Comparison of ENCODE assay signal across 14 mouse cellular contexts in genomic region chr1:120074931-120075330, GRCm38 (mm10). TPM values are rescaled to one million over a fixed set of nuclear protein-coding genes. Genes with fewer than 3 reads are reported as not detected.
DNase-seq lines count a peak whose midpoint lies in the region; ATAC-seq and TF ChIP-seq lines count a peak whose summit lies in the region.
"Had no signal": no experiment of that assay in that cellular context is flagged by ENCODE, and none has a peak within 500 bp of the region (broad histone marks: within the 10 kb centered on the region; RNA-seq: fewer than 3 reads in every experiment).

No protein-coding gene starts in this region.

- DNase-seq in heart, postnatal 10 days = peak; percentile 17 to 22
- no peak for DNase-seq in heart, postnatal 25 days (ENCODE audit: low spot score)
- DNase-seq in cerebellum, postnatal 10 days = peak; percentile 63 to 67
- peak; percentile 66 for DNase-seq in kidney, postnatal 14 days
- DNase-seq in frontal cortex, postnatal 25 days (ENCODE audit: low spot score in 2 of 2) = no peak
- no peak for DNase-seq in embryo, embryonic 10.5 days (ENCODE audit: low spot score)
- DNase-seq: thymus, adult 2 months had no signal

- H3K4me1 ChIP-seq in bone marrow, adult 2 months (ENCODE audit: control insufficient read depth, insufficient read depth, low read length) = peaks cover 2% of the 10 kb centered on the region; the same call in 1 of the 2 replicates
- H3K4me1 ChIP-seq in hindbrain, embryonic 12.5 days = peaks cover 21% of the 10 kb centered on the region

- H3K4me2 ChIP-seq in hindbrain, embryonic 12.5 days (replicated peaks) = no peak overlapping the region
- H3K4me2 ChIP-seq: forebrain, embryonic 13.5 days had no signal

- no peak for ATAC-seq in hindbrain, embryonic 12.5 days (ENCODE audit: low FRiP score)
- ATAC-seq: forebrain, embryonic 13.5 days had no signal

- H3K9me3 ChIP-seq in hindbrain, embryonic 12.5 days (replicated peaks) = no peaks in the 10 kb centered on the region
- H3K9me3 ChIP-seq: forebrain, embryonic 13.5 days; limb, embryonic 12.5 days; megakaryocyte, embryonic 14.5 days; neural tube, embryonic 12.5 days had no signal

- no peaks in the 10 kb centered on the region for H3K36me3 ChIP-seq in hindbrain, embryonic 12.5 days
- H3K36me3 ChIP-seq: limb, embryonic 12.5 days; neural tube, embryonic 12.5 days had no signal

- no peak overlapping the region for H3K9ac ChIP-seq in hindbrain, embryonic 12.5 days
- H3K9ac ChIP-seq: forebrain, embryonic 13.5 days; limb, embryonic 12.5 days; neural tube, embryonic 12.5 days had no signal

- H3K27me3 ChIP-seq in hindbrain, embryonic 12.5 days = peaks cover 41% of the 10 kb centered on the region

- no peak for TF ChIP-seq CTCF in bone marrow, adult 2 months (IDR thresholded peaks at IDR 0.05; ENCODE audit: control insufficient read depth, insufficient read depth, low read length)

- 0 out of 2 replicates have a peak overlapping the region, but pooled peaks have one; percentile 22 for H3K27ac ChIP-seq in bone marrow, adult 2 months (ENCODE audit: control insufficient read depth, insufficient read depth, low read depth, low read length, poor library complexity)
- no peak overlapping the region for H3K27ac ChIP-seq in hindbrain, embryonic 12.5 days
- H3K27ac ChIP-seq: forebrain, embryonic 13.5 days; layer of hippocampus, adult 2 months; limb, embryonic 12.5 days; neural tube, embryonic 12.5 days had no signal

- no peak overlapping the region for H3K4me3 ChIP-seq in bone marrow, adult 2 months (replicated peaks; ENCODE audit: control insufficient read depth, low read depth, low read length)
- no peak overlapping the region for H3K4me3 ChIP-seq in hindbrain, embryonic 12.5 days
- H3K4me3 ChIP-seq: forebrain, embryonic 13.5 days; layer of hippocampus, adult 2 months; limb, embryonic 12.5 days; neural tube, embryonic 12.5 days had no signal

- TF ChIP-seq POLR2A in bone marrow, adult 2 months (IDR thresholded peaks at IDR 0.05; ENCODE audit: borderline replicate concordance, control insufficient read depth, low read depth, low read length) = no peak

- intact Hi-C loops in heart, postnatal 10 days (cut with DNase I) = no loop called here
- intact Hi-C loops in heart, postnatal 25 days (cut with DNase I) = no loop called here

- 72% methylated on average over 4 of the region's 4 CpGs for WGBS in bone marrow, adult 2 months
- WGBS in hindbrain, embryonic 12.5 days = 78% methylated on average over 4 of the region's 4 CpGs

RNA-seq across cellular contexts. Expression of gene Tmem37, which starts 1.1 kb away (rescaled TPM):
- 1 to 10 TPM; 4.2 to 6.2 TPM for total RNA-seq in heart, postnatal 10 days (2021)
- 1 to 10 TPM; 5.1 to 6.9 TPM for total RNA-seq in heart, postnatal 25 days (2021)
- polyA plus RNA-seq in bone marrow, adult 2 months (2011; ENCODE audit: insufficient read depth, insufficient read length, low replicate concordance, missing spikeins) = 2.0 and 5.8 TPM in 2 replicates
- 7.5 and 8.7 TPM in 2 replicates for polyA plus RNA-seq in hindbrain, embryonic 12.5 days (2016; fragmentation: Nextera tagmentation; extraction: Ambion mirVana)

RNA-seq across cellular contexts. Expression of gene Dbi, which starts 45.9 kb away (rescaled TPM):
- 100 to 1,000 TPM; 424 to 472 TPM for total RNA-seq in heart, postnatal 10 days (2021)
- total RNA-seq in heart, postnatal 25 days (2021) = 100 to 1,000 TPM; 246 to 290 TPM
- 90.0 and 137 TPM in 2 replicates for polyA plus RNA-seq in bone marrow, adult 2 months (2011; ENCODE audit: insufficient read depth, insufficient read length, low replicate concordance, missing spikeins)
- 582 and 680 TPM in 2 replicates for polyA plus RNA-seq in hindbrain, embryonic 12.5 days (2016; fragmentation: Nextera tagmentation; extraction: Ambion mirVana)

RNA-seq across cellular contexts. Expression of gene 3110009E18Rik, which starts 46.1 kb away (rescaled TPM):
- 1 to 10 TPM; 4.5 to 7.0 TPM for total RNA-seq in heart, postnatal 10 days (2021)
- 1 to 10 TPM; 4.1 to 4.7 TPM for total RNA-seq in heart, postnatal 25 days (2021)
- 2.8 and 5.6 TPM in 2 replicates for polyA plus RNA-seq in bone marrow, adult 2 months (2011; ENCODE audit: insufficient read depth, insufficient read length, low replicate concordance, missing spikeins)
- polyA plus RNA-seq in hindbrain, embryonic 12.5 days (2016; fragmentation: Nextera tagmentation; extraction: Ambion mirVana) = 17.0 and 22.6 TPM in 2 replicates

Comparison
In these comparisons a context has a peak if more than half of its experiments do, and no peak if none do; other contexts are left out.
1. DNase-seq: peak in heart, postnatal 10 days (2 of 2), cerebellum, postnatal 10 days (2 of 2) and kidney, postnatal 14 days (single experiment); none in heart, postnatal 25 days (single experiment), frontal cortex, postnatal 25 days (0 of 2) and embryo, embryonic 10.5 days (single experiment).